Mouse (Mus musculus) urinary bladder, adult 18-20 months (tissue): ENCODE results near the gene Ifrd2.

Experiments
- DNase-seq, 2 experiments: peaks; one replicate each; pipeline ENCODE4 v3.0.0; 2022; ENCODE audit warnings: low spot score in 2 of 2, mixed read lengths in 2 of 2

The Ifrd2 gene

DNA sequence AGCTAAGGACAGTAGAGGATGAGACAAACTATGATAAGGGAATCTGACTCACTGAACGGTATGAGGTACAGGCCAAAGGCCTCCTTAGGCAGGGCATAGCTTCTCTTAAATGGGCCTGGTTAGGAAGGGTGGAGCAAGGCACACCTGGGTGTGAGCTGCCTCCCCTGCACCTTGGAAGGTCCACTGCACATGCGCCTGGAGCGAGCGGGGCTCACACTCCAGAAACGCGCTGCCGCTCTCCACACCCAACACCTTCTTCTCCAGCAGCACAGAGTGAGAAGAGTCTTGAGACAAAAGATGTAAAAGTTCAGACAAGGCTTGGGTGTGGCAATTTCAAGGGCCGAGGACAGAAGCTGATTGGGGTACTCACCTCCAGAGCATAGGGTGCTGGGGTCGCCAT lies 12.0 kb downstream of the Ifrd2 start:
- DNase-seq = no peak

DNA sequence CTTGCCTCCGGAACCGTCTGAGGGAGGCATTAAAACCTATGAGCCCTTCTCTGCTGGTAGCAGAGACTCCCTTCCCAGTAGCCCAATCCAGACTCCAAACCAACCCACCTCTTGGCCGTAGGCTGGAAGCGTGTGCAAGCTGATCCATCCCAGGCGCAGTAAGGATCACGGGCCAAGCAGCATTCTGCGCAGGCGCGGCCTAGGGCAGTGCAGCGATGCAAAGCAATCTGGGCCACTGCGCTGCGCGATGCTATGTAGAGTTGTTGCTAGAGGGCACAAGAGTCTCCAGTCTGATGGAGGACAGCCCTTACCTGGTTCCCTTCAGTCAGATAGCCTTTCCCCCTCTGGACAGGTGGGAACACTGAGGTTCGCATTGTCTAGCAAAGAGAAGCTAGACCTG lies 12.4 kb downstream of the Ifrd2 start:
- DNase-seq = no peak

DNA sequence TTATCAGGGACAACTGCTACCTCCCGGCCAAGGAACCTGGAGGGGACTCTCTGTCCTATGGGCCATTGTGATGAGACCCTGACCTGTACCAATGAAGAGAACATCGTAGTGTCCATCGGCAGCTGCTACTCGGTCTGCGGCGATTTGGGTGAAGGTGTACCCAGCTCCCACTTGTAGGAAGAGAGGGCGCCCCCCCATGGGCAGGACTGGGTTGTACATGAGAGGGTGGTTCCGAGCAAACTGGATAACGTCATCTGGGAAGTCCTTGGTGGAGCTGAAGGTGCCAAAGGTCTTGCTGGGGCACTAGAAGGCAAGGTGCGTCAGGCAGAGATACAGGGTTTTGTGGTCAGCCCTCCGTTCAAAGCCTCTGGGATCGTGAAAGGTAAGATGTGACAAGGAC lies 13.3 kb downstream of the Ifrd2 start:
- no peak for DNase-seq

DNA sequence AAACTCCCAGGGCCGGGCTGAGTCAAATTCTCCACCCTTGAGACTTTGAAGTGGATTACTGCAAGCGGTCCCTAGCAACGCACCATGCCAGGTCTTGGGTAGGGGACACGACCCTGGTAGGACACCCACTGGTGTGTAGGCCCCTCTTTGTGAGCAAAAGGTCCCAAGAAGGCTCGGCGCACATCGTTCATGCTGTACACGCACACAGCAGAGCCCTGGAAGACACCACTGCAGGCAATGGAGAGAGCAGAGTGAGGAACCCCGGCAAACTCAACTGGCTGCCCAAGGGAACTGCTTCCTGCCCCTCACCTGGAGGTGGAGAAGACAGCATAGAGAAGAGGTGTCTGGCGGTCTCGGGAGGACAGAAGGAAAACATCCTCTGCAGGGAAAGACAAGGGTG lies 13.8 kb downstream of the Ifrd2 start:
- no peak for DNase-seq

GRCm38 (mm10) chr9:107602068-107602648 lies 14.7 kb downstream of the Ifrd2 start:
- DNase-seq = peak; percentile 85 to 88

GRCm38 (mm10) chr9:107603251-107603650 lies 15.8 kb downstream of the Ifrd2 start:
- DNase-seq = no peak

DNA sequence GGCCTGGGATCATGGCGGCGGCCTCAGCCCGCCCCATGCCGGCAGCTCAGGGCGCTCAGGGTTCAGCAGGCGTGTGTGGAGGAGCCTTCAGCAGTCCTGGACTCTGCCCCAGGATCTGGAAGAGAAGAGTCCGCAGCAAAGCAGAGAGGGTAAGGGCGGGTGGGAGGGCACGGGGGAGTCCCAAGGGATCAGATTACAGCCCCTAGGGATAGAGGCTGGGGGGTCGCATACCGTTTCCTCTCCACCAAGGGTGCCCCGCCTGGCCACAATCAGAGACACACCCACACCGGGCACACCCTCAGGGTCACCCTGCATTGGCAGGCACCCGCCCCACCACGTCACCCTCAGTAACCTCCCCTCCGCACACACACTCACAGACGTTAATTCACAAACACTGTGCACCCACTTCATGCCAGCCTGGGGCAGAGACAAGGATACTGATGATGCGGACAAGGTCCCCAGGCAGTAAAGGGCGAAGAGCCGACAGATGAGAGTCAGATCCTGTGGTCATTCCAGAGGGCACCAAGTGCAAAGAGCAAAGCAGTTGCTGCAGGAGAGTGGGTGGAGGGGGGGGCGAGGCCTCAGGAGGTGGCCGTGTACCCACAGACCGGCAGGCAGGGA lies 17.7 kb downstream of the Ifrd2 start:
- DNase-seq = peak in 1 of 2 experiments; percentile 48

GRCm38 (mm10) chr9:107606591-107606990 lies 19.1 kb downstream of the Ifrd2 start:
- DNase-seq = peak in 1 of 2 experiments; percentile 56

DNA sequence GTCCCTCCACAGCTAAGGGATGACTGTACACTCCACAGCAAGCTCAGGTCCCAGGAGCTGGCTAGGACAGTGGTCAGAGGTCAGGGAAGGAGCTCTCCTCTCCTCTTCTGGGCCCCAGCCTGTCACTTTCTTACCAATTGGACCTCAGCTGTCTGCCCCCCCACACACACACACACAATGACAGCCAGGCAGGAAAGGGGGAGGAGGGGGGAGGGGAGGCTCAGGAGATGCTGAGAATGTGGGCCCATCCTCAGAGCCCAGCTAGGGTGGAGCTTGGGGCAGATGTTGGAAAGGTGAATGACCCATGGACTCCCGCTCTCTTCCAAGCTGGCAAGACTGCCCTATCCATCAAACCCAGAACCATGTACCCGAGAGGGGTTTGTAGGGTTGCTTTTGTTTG lies 19.6 kb downstream of the Ifrd2 start:
- no peak for DNase-seq

GRCm38 (mm10) chr9:107607653-107608245 lies 20.3 kb downstream of the Ifrd2 start:
- DNase-seq = no peak

GRCm38 (mm10) chr9:107608741-107609432 lies 21.4 kb downstream of the Ifrd2 start, which contains the start of gene Sema3b:
Gene Sema3b, minus strand, starts transcription at chr9:107609229.
- no peak for DNase-seq

- DNase-seq = no peak
These were observed 22.0 kb downstream of the Ifrd2 start for GRCm38 (mm10) chr9:107609433-107609830.

DNA sequence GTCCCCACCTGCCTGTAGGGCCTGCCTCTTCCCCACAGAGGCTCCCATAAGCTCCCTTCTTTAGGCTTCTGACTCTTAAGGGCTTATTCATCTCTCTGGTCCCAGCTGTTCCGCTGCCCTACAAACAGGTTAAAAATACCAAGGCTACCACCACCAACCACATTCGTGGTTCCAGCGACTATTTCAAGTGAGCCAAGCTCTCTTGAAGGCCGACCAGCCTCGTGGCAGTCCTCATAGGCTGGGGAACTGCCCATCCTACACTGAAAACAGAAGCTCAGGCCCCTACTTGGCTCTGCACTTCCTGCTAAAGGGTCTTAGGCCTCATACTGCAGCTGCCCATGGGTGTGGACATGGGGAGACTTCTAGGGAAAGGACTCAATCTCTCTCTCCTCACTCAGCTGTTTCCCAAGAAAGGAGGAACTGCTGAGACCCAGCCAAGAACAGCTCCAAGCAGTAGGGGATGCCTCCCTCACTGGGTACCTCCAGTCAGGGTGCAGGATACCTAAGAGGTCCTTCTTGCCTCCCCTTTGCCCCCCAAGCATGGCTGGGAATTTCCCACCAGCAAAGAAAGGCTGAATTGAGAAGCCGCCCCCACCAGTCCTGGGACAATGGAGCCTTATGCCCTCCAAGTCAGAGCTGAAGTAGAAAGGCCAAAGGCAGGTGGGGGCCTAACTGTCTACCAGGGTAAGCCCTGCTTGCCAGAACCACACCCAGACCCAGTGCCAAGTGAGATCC lies 24.2 kb downstream of the Ifrd2 start:
- DNase-seq = no peak

DNA sequence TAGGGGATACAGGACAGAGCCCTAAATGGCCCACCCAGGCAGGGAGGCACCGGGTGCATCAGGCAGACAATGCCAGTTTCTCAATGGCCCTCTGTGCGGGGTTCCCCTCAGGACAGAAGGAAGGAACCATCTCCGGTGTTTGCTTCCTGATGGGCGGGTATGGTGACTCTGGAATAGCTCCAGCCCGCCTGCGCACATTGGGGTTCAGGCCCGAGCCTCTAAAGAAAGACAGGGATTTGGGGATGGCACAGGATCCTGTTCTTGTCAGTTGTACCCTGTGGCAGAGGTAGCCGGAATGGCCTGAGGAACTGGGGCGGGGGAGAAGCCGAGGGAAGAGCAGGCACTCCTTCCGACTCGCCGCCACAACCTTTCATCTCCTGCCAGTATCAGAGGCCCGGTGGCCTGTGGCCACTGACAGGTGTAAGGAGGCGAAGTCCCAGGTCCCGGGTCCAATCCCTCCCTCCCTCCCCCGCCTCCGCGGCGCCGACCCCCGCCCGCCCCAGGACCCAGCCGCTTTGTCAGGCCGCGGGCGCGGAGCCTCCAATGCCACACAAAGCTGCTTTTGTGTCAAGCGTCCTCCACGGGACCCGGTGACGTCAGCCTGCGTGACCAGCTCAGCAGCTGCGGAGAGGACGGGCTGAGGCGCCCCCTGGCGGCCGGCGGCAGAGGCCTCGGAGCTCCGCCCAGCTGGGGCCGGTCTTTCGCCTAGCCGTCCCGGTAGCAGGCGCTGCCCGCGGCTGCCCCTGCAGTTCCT lies 24.9 kb downstream of the Ifrd2 start:
- DNase-seq = peak; percentile 96 to 97

DNA sequence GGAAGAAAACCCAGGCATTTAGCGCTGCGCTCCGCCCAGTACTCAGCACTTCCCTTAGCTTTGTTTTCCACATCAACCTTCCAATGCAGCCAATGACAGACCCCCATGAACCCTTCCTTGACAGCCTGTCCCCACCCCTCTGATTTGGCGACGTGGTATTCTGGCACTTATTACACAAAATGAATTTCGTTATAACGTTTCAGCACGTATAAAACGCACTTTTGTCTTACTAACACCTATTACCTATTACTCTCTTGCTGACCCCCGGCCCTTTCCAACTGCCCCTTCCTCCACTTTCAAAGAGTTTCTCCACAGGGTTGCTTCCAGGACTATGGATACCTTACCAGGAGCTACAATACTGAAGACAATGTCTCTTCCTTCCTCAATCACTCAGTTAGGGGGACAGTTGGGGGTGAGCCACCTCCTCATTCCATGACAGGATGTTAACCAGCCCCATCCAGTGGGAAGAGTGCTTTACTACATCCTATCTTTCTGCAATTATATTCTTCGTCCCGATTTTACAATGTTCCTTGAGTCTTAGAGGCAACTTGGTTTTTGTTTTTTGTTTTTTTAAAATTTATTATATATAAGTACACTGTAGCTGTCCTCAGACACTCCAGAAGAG lies 25.6 kb downstream of the Ifrd2 start:
- DNase-seq = no peak

DNA sequence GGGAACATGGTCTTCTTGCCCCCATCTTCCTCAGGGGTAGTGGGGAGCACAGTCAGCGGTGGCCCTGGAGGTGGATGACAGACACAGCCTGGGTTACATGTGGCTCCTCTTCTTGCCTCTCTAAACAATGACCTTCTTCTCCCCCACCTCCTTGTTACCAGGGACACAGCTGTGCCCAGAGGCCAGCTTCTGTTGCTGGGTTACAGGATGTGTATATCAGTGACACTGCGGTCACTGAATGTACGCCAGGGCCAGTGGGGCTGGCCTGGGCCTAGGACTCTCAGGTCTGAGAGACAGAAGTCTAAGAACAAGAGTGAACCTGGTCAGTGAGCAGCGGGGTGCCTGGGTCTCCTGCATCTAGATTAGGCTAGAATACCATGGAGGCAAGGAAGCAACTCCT lies 27.6 kb downstream of the Ifrd2 start:
- no peak for DNase-seq

DNA sequence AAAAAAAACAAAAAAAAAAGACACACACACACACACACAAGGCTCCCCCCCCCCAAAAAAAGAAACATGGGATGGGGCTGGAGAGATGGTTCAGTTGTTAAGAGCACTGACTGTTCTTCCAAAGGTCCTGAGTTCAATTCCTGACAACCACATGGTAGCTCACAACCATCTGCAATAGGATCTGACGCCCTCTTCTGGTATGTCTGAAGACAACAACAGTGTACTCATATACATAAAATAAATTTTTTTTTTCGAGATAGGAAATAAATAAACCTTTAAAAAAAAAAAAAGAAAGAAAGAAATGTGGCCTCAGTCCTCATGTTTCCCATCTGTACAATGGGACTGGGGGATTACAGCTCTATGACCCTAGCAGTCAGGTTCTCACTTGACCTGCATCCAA lies 30.0 kb downstream of the Ifrd2 start:
- no peak for DNase-seq

- DNase-seq = no peak
These were observed 30.7 kb downstream of the Ifrd2 start for GRCm38 (mm10) chr9:107618098-107618497.

GRCm38 (mm10) chr9:107618778-107619545 lies 31.5 kb downstream of the Ifrd2 start:
- DNase-seq = no peak

DNA sequence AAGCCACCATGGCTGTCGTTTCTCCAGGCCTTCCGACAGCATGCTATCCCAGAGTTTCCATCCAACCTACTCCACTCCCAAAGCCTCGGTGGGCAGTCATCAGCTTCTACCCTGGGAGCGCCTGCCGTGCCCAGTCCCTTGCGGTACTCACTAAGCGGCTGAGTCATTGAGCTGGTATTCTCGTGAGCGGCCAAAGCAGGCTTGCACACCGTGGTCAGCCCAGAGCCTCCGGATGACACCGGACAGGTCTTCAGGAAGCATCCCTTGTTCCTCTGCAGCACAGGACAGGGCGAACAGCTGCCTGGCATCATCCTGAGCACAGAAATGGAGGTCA lies 32.1 kb downstream of the Ifrd2 start:
- DNase-seq = no peak
